Mouse (Mus musculus) bone marrow, adult 2 months (tissue): ENCODE results near the gene Fam213b.

Experiments used
- CTCF ChIP-seq: fragments of 200-500 bp; IDR thresholded peaks from 2 replicates; pipeline ENCODE4 v1.5.1; 2011; ENCODE audit warnings: low read length, control low read depth; ENCODE audit not compliant: control insufficient read depth, insufficient read depth
- POLR2A ChIP-seq: fragments of 200-500 bp; IDR thresholded peaks from 2 replicates; pipeline ENCODE4 v1.6.1; 2011; ENCODE audit warnings: low read depth, mild to moderate bottlenecking, control low read depth, low read length, borderline replicate concordance; ENCODE audit not compliant: control insufficient read depth

DNA sequence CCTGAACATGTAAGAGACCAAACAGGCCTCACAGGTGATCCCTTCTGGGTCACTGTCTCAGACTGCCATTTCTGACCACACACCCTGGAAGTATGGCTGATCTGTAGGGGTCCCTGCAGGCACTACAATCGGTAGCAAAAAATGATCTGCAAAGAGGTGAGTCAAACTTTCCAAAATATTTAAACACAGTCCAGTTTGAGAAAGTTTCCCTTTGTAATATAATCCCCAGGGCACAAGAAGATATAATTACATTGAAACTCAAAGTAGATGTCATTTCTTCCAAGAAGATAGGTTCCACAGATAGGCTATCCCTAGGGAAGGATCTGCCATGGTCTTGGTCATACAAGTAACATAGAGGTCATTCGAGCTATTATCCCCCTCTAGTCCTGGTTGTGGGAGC, 3.4 kb upstream of the Fam213b start:
- no peak for TF ChIP-seq POLR2A
- TF ChIP-seq CTCF = no peak
